Mouse (Mus musculus): ENCODE measurements around the gene Taf8. TPM values are rescaled to one million over a fixed set of nuclear protein-coding genes. Genes with fewer than 3 reads are reported as not detected.
"Not testable (repeated sequence)": the region's sequence is repeated elsewhere in the genome, so short reads cannot be mapped to it uniquely, and the experiment has no call there.

Taf8 gene
- polyA plus RNA-seq, 1 experiment: 26.5 TPM

DNA sequence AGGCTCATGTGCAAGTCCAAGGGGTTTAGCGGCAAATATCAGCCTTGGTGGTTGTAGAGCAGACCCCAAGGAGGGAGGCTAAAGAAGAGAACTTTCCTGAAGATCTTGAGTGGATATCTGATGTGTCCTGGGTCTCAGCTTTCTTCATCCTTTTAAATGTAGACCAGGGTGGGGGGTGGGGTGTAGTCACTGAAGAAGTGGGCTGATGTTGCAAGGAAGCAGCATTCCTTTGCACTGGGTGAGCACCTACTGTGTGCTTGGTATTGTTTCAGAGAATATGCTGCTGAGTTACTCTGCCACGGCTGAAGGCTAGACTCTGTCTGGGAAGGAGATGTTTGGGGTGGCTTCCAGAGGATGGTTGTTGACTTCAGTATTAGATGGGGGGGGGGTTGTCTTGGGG lies 3.5 kb upstream of the Taf8 start:
- H3K4me1 ChIP-seq (ENCODE audit: control insufficient read depth, insufficient read depth, insufficient read length): peaks cover 25% of the 10 kb centered on the region
- no peaks in the 10 kb centered on the region for H3K27me3 ChIP-seq (ENCODE audit: control insufficient read depth, insufficient read depth, low read length)
- TF ChIP-seq POLR2A (IDR thresholded peaks at IDR 0.05; ENCODE audit: low read depth, low read length): no peak
- no peak for TF ChIP-seq CTCF (IDR thresholded peaks at IDR 0.05; ENCODE audit: extremely low read depth, insufficient read depth, insufficient read length, insufficient replicate concordance)
- DNase-seq (ENCODE audit: low read depth in 1 of 2, low spot score in 2 of 2): no peak
- WGBS: 4% methylated on average over 2 of the region's 2 CpGs
- peak overlapping the region; percentile 99 for H3K27ac ChIP-seq (ENCODE audit: insufficient read depth, low read length)
- H3K36me3 ChIP-seq (ENCODE audit: control insufficient read depth, insufficient read depth, low read length): peaks cover 4% of the 10 kb centered on the region
- peak overlapping the region; percentile 85 for H3K4me3 ChIP-seq (ENCODE audit: extremely low read depth, insufficient read depth, insufficient read length)

GRCm38 (mm10) chr17:47504941-47505346 lies 2.9 kb upstream of the Taf8 start, which contains the start of gene Ccnd3:
TSS of gene Ccnd3 (plus strand) at chr17:47505051.
- under 1% methylated on average over 22 of the region's 22 CpGs for WGBS
- TF ChIP-seq CTCF (IDR thresholded peaks at IDR 0.05; ENCODE audit: extremely low read depth, insufficient read depth, insufficient read length, insufficient replicate concordance) (no peak), POLR2A (IDR thresholded peaks at IDR 0.05; ENCODE audit: low read depth, low read length) (peak; percentile 79)
- H3K4me3 ChIP-seq (ENCODE audit: extremely low read depth, insufficient read depth, insufficient read length): peak within 1 kb of the TSS; percentile 85
- peaks cover 5% of the 10 kb centered on the region for H3K36me3 ChIP-seq (ENCODE audit: control insufficient read depth, insufficient read depth, low read length)
- H3K27me3 ChIP-seq (ENCODE audit: control insufficient read depth, insufficient read depth, low read length): no peaks in the 10 kb centered on the region
- peak within 1 kb of the TSS; percentile 99 for H3K27ac ChIP-seq (ENCODE audit: insufficient read depth, low read length)
- peaks cover 25% of the 10 kb centered on the region for H3K4me1 ChIP-seq (ENCODE audit: control insufficient read depth, insufficient read depth, insufficient read length)
- peak in 1 of 2 experiments; percentile 91 for DNase-seq (ENCODE audit: low read depth in 1 of 2, low spot score in 2 of 2)

- 38% methylated on average over 5 of the region's 5 CpGs for WGBS
- Histone ChIP-seq H3K27me3 (ENCODE audit: control insufficient read depth, insufficient read depth, low read length) (no peaks in the 10 kb centered on the region), H3K4me3 (ENCODE audit: extremely low read depth, insufficient read depth, insufficient read length) (peak overlapping the region; percentile 85), H3K36me3 (ENCODE audit: control insufficient read depth, insufficient read depth, low read length) (peaks cover 4% of the 10 kb centered on the region; the same call in 1 of the 2 replicates), H3K4me1 (ENCODE audit: control insufficient read depth, insufficient read depth, insufficient read length) (peaks cover 19% of the 10 kb centered on the region), H3K27ac (ENCODE audit: insufficient read depth, low read length) (peak overlapping the region; percentile 99)
- no peak for DNase-seq (ENCODE audit: low read depth in 1 of 2, low spot score in 2 of 2)
- no peak for TF ChIP-seq CTCF (IDR thresholded peaks at IDR 0.05; ENCODE audit: extremely low read depth, insufficient read depth, insufficient read length, insufficient replicate concordance)
- no peak for TF ChIP-seq POLR2A (IDR thresholded peaks at IDR 0.05; ENCODE audit: low read depth, low read length)
Measured at GRCm38 (mm10) chr17:47504228-47504627, 2.1 kb upstream of the Taf8 start.

DNA sequence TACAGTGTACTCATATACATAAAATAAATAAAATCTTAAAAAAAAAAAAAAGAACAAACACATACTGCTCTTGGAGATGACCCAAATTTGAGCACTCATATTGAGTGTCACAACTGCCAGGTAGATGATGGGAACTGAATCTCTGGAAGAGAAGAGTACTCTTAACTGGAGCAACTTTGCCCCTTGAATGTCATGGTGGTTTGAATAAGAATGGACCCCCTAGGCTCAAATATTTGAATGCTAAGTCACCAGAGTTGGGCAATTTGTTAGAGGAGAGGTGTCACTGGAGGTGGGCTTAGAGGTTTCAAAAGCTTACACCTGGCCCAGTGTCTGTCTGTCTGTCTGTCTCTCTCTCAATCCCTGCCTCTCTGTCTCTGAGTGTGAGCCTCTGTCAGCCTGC lies 1.6 kb upstream of the Taf8 start:
- Histone ChIP-seq H3K4me3 (ENCODE audit: extremely low read depth, insufficient read depth, insufficient read length) (no peak overlapping the region), H3K36me3 (ENCODE audit: control insufficient read depth, insufficient read depth, low read length) (peaks cover 6% of the 10 kb centered on the region; the same call in 1 of the 2 replicates), H3K4me1 (ENCODE audit: control insufficient read depth, insufficient read depth, insufficient read length) (peaks cover 19% of the 10 kb centered on the region), H3K27ac (ENCODE audit: insufficient read depth, low read length) (peak overlapping the region; percentile 99), H3K27me3 (ENCODE audit: control insufficient read depth, insufficient read depth, low read length) (no peaks in the 10 kb centered on the region)
- no peak for DNase-seq (ENCODE audit: low read depth in 1 of 2, low spot score in 2 of 2)
- TF ChIP-seq CTCF (IDR thresholded peaks at IDR 0.05; ENCODE audit: extremely low read depth, insufficient read depth, insufficient read length, insufficient replicate concordance) (no peak), POLR2A (IDR thresholded peaks at IDR 0.05; ENCODE audit: low read depth, low read length) (no peak)

- Histone ChIP-seq H3K36me3 (ENCODE audit: control insufficient read depth, insufficient read depth, low read length) (peaks cover 14% of the 10 kb centered on the region), H3K4me1 (ENCODE audit: control insufficient read depth, insufficient read depth, insufficient read length) (peaks cover 19% of the 10 kb centered on the region)
- not testable (repeated sequence) for H3K27ac ChIP-seq (ENCODE audit: insufficient read depth, low read length); DNase-seq (ENCODE audit: low read depth in 1 of 2, low spot score in 2 of 2); H3K27me3 ChIP-seq (ENCODE audit: control insufficient read depth, insufficient read depth, low read length); H3K4me3 ChIP-seq (ENCODE audit: extremely low read depth, insufficient read depth, insufficient read length)
- WGBS: 79% methylated on average over 6 of the region's 6 CpGs
Measured at GRCm38 (mm10) chr17:47502707-47503045, 584 bp upstream of the Taf8 start.

GRCm38 (mm10) chr17:47501531-47501930 lies 561 bp downstream of the Taf8 start:
- Histone ChIP-seq H3K4me1 (ENCODE audit: control insufficient read depth, insufficient read depth, insufficient read length) (peaks cover 15% of the 10 kb centered on the region), H3K36me3 (ENCODE audit: control insufficient read depth, insufficient read depth, low read length) (peaks cover 19% of the 10 kb centered on the region), H3K27ac (ENCODE audit: insufficient read depth, low read length) (peak overlapping the region; percentile 48), H3K27me3 (ENCODE audit: control insufficient read depth, insufficient read depth, low read length) (no peaks in the 10 kb centered on the region), H3K4me3 (ENCODE audit: extremely low read depth, insufficient read depth, insufficient read length) (peak overlapping the region; percentile 53)
- TF ChIP-seq CTCF (IDR thresholded peaks at IDR 0.05; ENCODE audit: extremely low read depth, insufficient read depth, insufficient read length, insufficient replicate concordance): no peak
- peak; percentile 7; the same call in 1 of the 2 replicates for TF ChIP-seq POLR2A (IDR thresholded peaks at IDR 0.05; ENCODE audit: low read depth, low read length)
- WGBS: 2% methylated on average over 11 of the region's 11 CpGs
- no peak for DNase-seq (ENCODE audit: low read depth in 1 of 2, low spot score in 2 of 2)

DNA sequence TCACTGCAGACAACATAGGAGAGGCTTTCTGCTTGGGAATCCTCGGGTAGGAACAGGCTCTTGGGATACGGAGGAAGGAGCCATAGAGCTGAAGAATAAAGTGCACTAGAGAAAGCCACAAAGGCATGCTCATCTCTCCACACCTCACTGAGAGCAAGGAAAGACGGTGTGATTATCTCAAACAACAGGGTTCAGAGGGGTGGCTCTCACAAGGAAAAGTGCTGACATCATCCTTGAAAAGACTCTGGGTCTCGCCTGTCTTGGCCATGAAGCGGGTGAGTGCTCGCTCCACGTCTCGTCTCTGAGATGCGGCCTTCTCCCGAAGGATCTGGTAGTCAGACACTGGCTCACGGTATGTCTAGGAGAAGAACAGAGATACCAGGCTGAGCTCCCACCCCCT lies 8.0 kb downstream of the Taf8 start:
- Histone ChIP-seq H3K27ac (ENCODE audit: insufficient read depth, low read length) (no peak overlapping the region), H3K4me3 (ENCODE audit: extremely low read depth, insufficient read depth, insufficient read length) (no peak overlapping the region), H3K4me1 (ENCODE audit: control insufficient read depth, insufficient read depth, insufficient read length) (no peaks in the 10 kb centered on the region), H3K27me3 (ENCODE audit: control insufficient read depth, insufficient read depth, low read length) (no peaks in the 10 kb centered on the region), H3K36me3 (ENCODE audit: control insufficient read depth, insufficient read depth, low read length) (peaks cover 66% of the 10 kb centered on the region)
- 90% methylated on average over 11 of the region's 11 CpGs for WGBS
- DNase-seq (ENCODE audit: low read depth in 1 of 2, low spot score in 2 of 2): no peak
- TF ChIP-seq CTCF (IDR thresholded peaks at IDR 0.05; ENCODE audit: extremely low read depth, insufficient read depth, insufficient read length, insufficient replicate concordance): no peak

Measured in spleen, adult 2 months (tissue).